8 mouse cellular contexts compared by ENCODE assay signal in genomic region chr4:147406735-147407462, GRCm38 (mm10). TPM values are rescaled to one million over a fixed set of nuclear protein-coding genes. Genes with fewer than 3 reads are reported as not detected.
DNase-seq lines count a peak whose midpoint lies in the region; ATAC-seq and TF ChIP-seq lines count a peak whose summit lies in the region.
"Had no signal": no experiment of that assay in that cellular context is flagged by ENCODE, and none has a peak within 500 bp of the region (broad histone marks: within the 10 kb centered on the region; RNA-seq: fewer than 3 reads in every experiment).

No protein-coding gene starts in this region.

- no peak for DNase-seq in lung, postnatal 14 days
- DNase-seq in embryo, embryonic 11.5 days (ENCODE audit: low read depth, low spot score): peak; percentile 52
- DNase-seq in liver, embryonic 11.5 days (ENCODE audit: low spot score): peak; percentile 73
- no peak for DNase-seq in cerebellum, adult 18-20 months

- peaks cover 38% of the 10 kb centered on the region for H3K9me3 ChIP-seq in lung, embryonic 15.5 days
- peaks cover 35% of the 10 kb centered on the region for H3K9me3 ChIP-seq in heart, embryonic 16.5 days (replicated peaks; ENCODE audit: control insufficient read depth, low read length)
- H3K9me3 ChIP-seq in liver, embryonic 11.5 days (ENCODE audit: control insufficient read depth, low read length): peaks cover 24% of the 10 kb centered on the region

- no peak for TF ChIP-seq POLR2A in small intestine, adult 2 months (IDR thresholded peaks at IDR 0.05; ENCODE audit: low read depth, low read length)

- peak; percentile 82 for ATAC-seq in lung, embryonic 15.5 days (ENCODE audit: borderline replicate concordance, extremely low read depth, low FRiP score, low TSS enrichment)
- peak; percentile 90 for ATAC-seq in heart, embryonic 16.5 days (replicated peaks; ENCODE audit: extremely low read depth, insufficient read depth, low FRiP score)
- ATAC-seq in liver, embryonic 11.5 days (replicated peaks; ENCODE audit: low FRiP score): peak; percentile 83

- WGBS in lung, embryonic 15.5 days: under 1% methylated on average over 37 of the region's 75 CpGs
- 1% methylated on average over 53 of the region's 75 CpGs for WGBS in heart, embryonic 16.5 days
- WGBS in liver, embryonic 11.5 days: under 1% methylated on average over 31 of the region's 75 CpGs
- WGBS in small intestine, adult 2 months: 5% methylated on average over 65 of the region's 75 CpGs

- peak overlapping the region; percentile 50 for H3K9ac ChIP-seq in lung, embryonic 15.5 days
- H3K9ac ChIP-seq in heart, embryonic 16.5 days (ENCODE audit: low read length): peak overlapping the region; percentile 77
- peak overlapping the region; percentile 64 for H3K9ac ChIP-seq in liver, embryonic 11.5 days (ENCODE audit: low read depth, low read length)

- no peak for TF ChIP-seq CTCF in small intestine, adult 2 months (IDR thresholded peaks at IDR 0.05; ENCODE audit: extremely low read depth, insufficient read length, insufficient replicate concordance, low read depth, low read length)

- H3K27ac ChIP-seq in lung, embryonic 15.5 days: no peak overlapping the region
- 0 out of 2 replicates have a peak overlapping the region, but pooled peaks have one; percentile 52 for H3K27ac ChIP-seq in heart, embryonic 16.5 days (ENCODE audit: low read length)
- peak overlapping the region; percentile 49; the same call in 1 of the 2 replicates for H3K27ac ChIP-seq in liver, embryonic 11.5 days (ENCODE audit: low read depth, low read length)
- H3K27ac ChIP-seq in small intestine, adult 2 months (ENCODE audit: insufficient read depth, low read depth, low read length): no peak overlapping the region

- H3K4me1 ChIP-seq in lung, embryonic 15.5 days: no peaks in the 10 kb centered on the region
- no peaks in the 10 kb centered on the region for H3K4me1 ChIP-seq in heart, embryonic 16.5 days (ENCODE audit: control insufficient read depth, insufficient read depth, low read length)
- H3K4me1 ChIP-seq in liver, embryonic 11.5 days (replicated peaks; ENCODE audit: control insufficient read depth, insufficient read depth, low read length): no peaks in the 10 kb centered on the region
- no peaks in the 10 kb centered on the region for H3K4me1 ChIP-seq in small intestine, adult 2 months (ENCODE audit: control insufficient read depth, insufficient read depth, insufficient read length, low read length)

- H3K36me3 ChIP-seq in lung, embryonic 15.5 days: 0 out of 2 replicates have a peak, but pooled peaks cover 4% of the 10 kb centered on the region
- H3K36me3 ChIP-seq in heart, embryonic 16.5 days (ENCODE audit: control insufficient read depth, insufficient read depth): no peaks in the 10 kb centered on the region
- no peaks in the 10 kb centered on the region for H3K36me3 ChIP-seq in liver, embryonic 11.5 days (ENCODE audit: control insufficient read depth, insufficient read depth, low read length)
- no peaks in the 10 kb centered on the region for H3K36me3 ChIP-seq in small intestine, adult 2 months (ENCODE audit: control insufficient read depth, insufficient read depth, low read length)

- peak overlapping the region; percentile 77 for H3K4me2 ChIP-seq in lung, embryonic 15.5 days
- H3K4me2 ChIP-seq in heart, embryonic 16.5 days (ENCODE audit: low read depth, low read length): peak overlapping the region; percentile 72
- peak overlapping the region; percentile 77 for H3K4me2 ChIP-seq in liver, embryonic 11.5 days

- no peaks in the 10 kb centered on the region for H3K27me3 ChIP-seq in lung, embryonic 15.5 days
- H3K27me3 ChIP-seq in heart, embryonic 16.5 days (ENCODE audit: control insufficient read depth, insufficient read depth, low read length): no peaks in the 10 kb centered on the region
- H3K27me3 ChIP-seq in liver, embryonic 11.5 days (replicated peaks; ENCODE audit: control insufficient read depth, insufficient read depth, low read length): no peaks in the 10 kb centered on the region
- no peaks in the 10 kb centered on the region for H3K27me3 ChIP-seq in small intestine, adult 2 months (ENCODE audit: control insufficient read depth, insufficient read depth, low read length)

- peak overlapping the region; percentile 45 for H3K4me3 ChIP-seq in lung, embryonic 15.5 days
- peak overlapping the region; percentile 52 for H3K4me3 ChIP-seq in heart, embryonic 16.5 days (ENCODE audit: low read length)
- peak overlapping the region; percentile 56 for H3K4me3 ChIP-seq in liver, embryonic 11.5 days (ENCODE audit: low read depth, low read length)
- H3K4me3 ChIP-seq in small intestine, adult 2 months (ENCODE audit: low read depth, low read length): peak overlapping the region; percentile 57

RNA-seq across cellular contexts. Expression of gene Zfp978, which starts 45.8 kb away (rescaled TPM):
- polyA plus RNA-seq in lung, embryonic 15.5 days (2015; fragmentation: Nextera tagmentation; extraction: Ambion mirVana): 0.19 and 0.22 TPM in 2 replicates
- not detected in 2 replicates for polyA plus RNA-seq in heart, embryonic 16.5 days (2015; fragmentation: Nextera tagmentation; extraction: Ambion mirVana)
- polyA plus RNA-seq in liver, embryonic 11.5 days (2014; fragmentation: Nextera tagmentation; extraction: Ambion mirVana): 0.37 and 0.55 TPM in 2 replicates
- polyA plus RNA-seq in small intestine, adult 2 months (2012; rRNA removed): not detected in 2 replicates
- polyA plus RNA-seq: gonadal fat pad, adult 2 months had no signal

Comparison
In these comparisons a context has a peak if more than half of its experiments do, and no peak if none do; other contexts are left out.
1. H3K27ac ChIP-seq: peak in heart, embryonic 16.5 days (single experiment) and liver, embryonic 11.5 days (single experiment); none in lung, embryonic 15.5 days (single experiment) and small intestine, adult 2 months (single experiment).
2. DNase-seq: peak in embryo, embryonic 11.5 days (single experiment) and liver, embryonic 11.5 days (single experiment); none in lung, postnatal 14 days (single experiment) and cerebellum, adult 18-20 months (0 of 2).
3. Peak in every context shown above with its lines, with median percentiles within 50 percentile points of each other: ATAC-seq, H3K4me2 ChIP-seq, H3K4me3 ChIP-seq and H3K9ac ChIP-seq.